Comparison of ENCODE assay signal across 23 mouse cellular contexts in genomic region chr4:131813798-131814197, GRCm38 (mm10). TPM values are rescaled to one million over a fixed set of nuclear protein-coding genes. Genes with fewer than 3 reads are reported as not detected.
"Had no signal": no experiment of that assay in that cellular context is flagged by ENCODE, and none has a peak within 500 bp of the region (broad histone marks: within the 10 kb centered on the region; RNA-seq: fewer than 3 reads in every experiment).

No protein-coding gene starts in this region.

- H3K27ac ChIP-seq: layer of hippocampus, adult 2 months; limb, embryonic 10.5 days; limb, embryonic 13.5 days; liver, embryonic 12.5 days; liver, embryonic 15.5 days; neural tube, embryonic 12.5 days; neural tube, embryonic 15.5 days had no signal

- H3K27me3 ChIP-seq: kidney, embryonic 15.5 days; liver, embryonic 15.5 days; neural tube, embryonic 12.5 days had no signal

- ATAC-seq: inflammation-experienced regulatory T-cells, adult 6 months; intestine, embryonic 16.5 days; liver, embryonic 12.5 days had no signal

- H3K9me3 ChIP-seq: kidney, embryonic 15.5 days; limb, embryonic 10.5 days; limb, embryonic 13.5 days; liver, embryonic 12.5 days; liver, embryonic 15.5 days; neural tube, embryonic 12.5 days; neural tube, embryonic 15.5 days had no signal

- DNase-seq: kidney, adult 18-20 months; kidney, postnatal 14 days; layer of hippocampus, adult 9-11 months; liver; lung, embryonic 14.5 days; midbrain, embryonic 14.5 days; right cerebral cortex, adult 18-20 months; right cerebral cortex, postnatal 14 days; right cerebral cortex, postnatal 4 days; thymus, adult 18-20 months; thymus, postnatal 36 days had no signal

- H3K9ac ChIP-seq: kidney, embryonic 15.5 days; limb, embryonic 13.5 days; liver, embryonic 12.5 days; liver, embryonic 15.5 days; lung, embryonic 14.5 days; neural tube, embryonic 12.5 days; neural tube, embryonic 15.5 days had no signal

- H3K36me3 ChIP-seq: limb, embryonic 10.5 days; limb, embryonic 13.5 days; liver, embryonic 12.5 days; liver, embryonic 15.5 days; neural tube, embryonic 12.5 days; neural tube, embryonic 15.5 days had no signal

- H3K4me2 ChIP-seq: kidney, embryonic 15.5 days; limb, embryonic 13.5 days; liver, embryonic 12.5 days; liver, embryonic 15.5 days; lung, embryonic 14.5 days; midbrain, embryonic 11.5 days; neural tube, embryonic 12.5 days; neural tube, embryonic 15.5 days had no signal

- H3K4me3 ChIP-seq: kidney, embryonic 15.5 days; layer of hippocampus, adult 2 months; limb, embryonic 10.5 days; limb, embryonic 13.5 days; liver, embryonic 12.5 days; liver, embryonic 15.5 days; neural tube, embryonic 12.5 days; neural tube, embryonic 15.5 days had no signal

- H3K4me1 ChIP-seq: neural tube, embryonic 12.5 days had no signal

RNA-seq across cellular contexts. Expression of gene Ptpru, which starts 24.3 kb away (rescaled TPM):
- total RNA-seq: megakaryocyte-erythroid progenitor cell, adult 5-6 weeks had no signal
- polyA plus RNA-seq: inflammation-experienced regulatory T-cells, adult 6 months had no signal
